Mouse (Mus musculus) olfactory bulb, adult 2 months (tissue): ENCODE data around the gene Map3k20.

ENCODE experiments used
- CTCF ChIP-seq: fragments of 200-500 bp; IDR thresholded peaks from 2 replicates; pipeline ENCODE4 v1.5.1; 2012; ENCODE audit warnings: low read depth, mild to moderate bottlenecking, low read length, moderate library complexity; ENCODE audit not compliant: insufficient read depth
- POLR2A ChIP-seq: fragments of 200-500 bp; IDR thresholded peaks from 2 replicates; pipeline ENCODE4 v1.6.1; 2012; ENCODE audit warnings: mild to moderate bottlenecking, low read depth, low read length, moderate library complexity; ENCODE audit not compliant: insufficient read depth

- TF ChIP-seq CTCF = no peak
- TF ChIP-seq POLR2A = no peak
Observed at GRCm38 (mm10) chr2:72311486-72311885, 26.0 kb downstream of the Map3k20 start.
